Mouse (Mus musculus): Measurements from ENCODE around the gene Mrto4.

DNA sequence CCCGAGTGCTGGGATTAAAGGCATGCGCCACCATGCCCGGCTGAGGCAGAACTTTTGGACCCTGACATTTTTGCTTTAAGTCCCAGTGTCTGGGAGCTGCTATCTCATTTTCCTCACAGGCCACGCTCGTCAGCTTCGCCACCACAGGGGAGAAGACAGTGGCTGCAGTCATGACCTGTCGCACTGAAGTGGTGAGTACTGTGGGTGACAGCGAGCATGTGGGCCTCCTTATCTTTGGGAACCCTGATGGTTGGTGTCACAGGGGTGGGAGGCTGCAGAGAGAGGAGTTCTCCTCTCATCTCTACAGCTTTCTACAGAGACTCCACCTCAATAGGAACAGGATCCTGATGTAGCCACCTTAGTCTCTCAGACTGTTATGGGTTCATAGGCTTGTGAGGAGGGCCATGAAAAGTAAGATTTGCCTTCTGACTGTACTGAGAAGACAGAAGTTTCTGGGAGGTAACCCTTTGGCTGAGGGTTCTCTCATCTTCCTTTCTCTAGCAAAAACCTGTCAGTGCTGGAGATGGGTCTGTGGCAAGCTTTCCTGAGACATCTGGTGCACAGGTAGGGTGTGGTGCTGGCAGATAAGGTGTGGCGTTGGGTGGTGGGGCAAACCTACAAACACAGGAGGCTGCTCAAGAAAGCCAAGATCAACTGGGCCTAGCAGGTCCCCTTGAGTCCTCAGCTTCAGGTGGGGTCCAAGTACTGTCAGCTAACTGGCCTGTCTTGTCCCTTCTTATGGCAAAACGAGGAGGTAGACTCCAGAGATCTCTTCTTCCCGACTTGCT, 8.6 kb upstream of the Mrto4 start:
- TF ChIP-seq POLR2A (IDR thresholded peaks at IDR 0.05; ENCODE audit: insufficient read depth, low read length) (no peak), CTCF (IDR thresholded peaks at IDR 0.05; ENCODE audit: low read depth, low read length) (no peak)
